In genomic region chr3:134605356-134605771, GRCm38 (mm10) we compare ENCODE assay signal across 9 mouse cellular contexts.
A peak's percentile ranks its signal among the peaks of the same experiment; 100 is the strongest.
DNase-seq lines count a peak whose midpoint lies in the region; ATAC-seq lines count a peak whose summit lies in the region.
"Had no signal": no experiment of that assay in that cellular context is flagged by ENCODE, and none has a peak within 500 bp of the region (broad histone marks: within the 10 kb centered on the region; RNA-seq: fewer than 3 reads in every experiment).

No protein-coding gene starts in this region.

- no peak overlapping the region for H3K4me3 ChIP-seq in embryonic facial prominence, embryonic 11.5 days (ENCODE audit: low read depth, low read length)
- no peak overlapping the region for H3K4me3 ChIP-seq in embryonic facial prominence, embryonic 10.5 days
- no peak overlapping the region for H3K4me3 ChIP-seq in forebrain, embryonic 16.5 days (replicated peaks; ENCODE audit: low read length)
- no peak overlapping the region for H3K4me3 ChIP-seq in midbrain, embryonic 12.5 days
- H3K4me3 ChIP-seq: myocyte had no signal

- no peaks in the 10 kb centered on the region for H3K27me3 ChIP-seq in embryonic facial prominence, embryonic 11.5 days (ENCODE audit: control insufficient read depth, insufficient read depth, low read length)
- no peaks in the 10 kb centered on the region for H3K27me3 ChIP-seq in embryonic facial prominence, embryonic 10.5 days (replicated peaks; ENCODE audit: low read depth, poor library complexity, severe bottlenecking)
- no peaks in the 10 kb centered on the region for H3K27me3 ChIP-seq in forebrain, embryonic 16.5 days (replicated peaks; ENCODE audit: control insufficient read depth, insufficient read depth, low read length)
- H3K27me3 ChIP-seq in midbrain, embryonic 12.5 days = no peaks in the 10 kb centered on the region

- no peak overlapping the region for H3K27ac ChIP-seq in embryonic facial prominence, embryonic 11.5 days (replicated peaks; ENCODE audit: low read depth, low read length)
- no peak overlapping the region for H3K27ac ChIP-seq in embryonic facial prominence, embryonic 10.5 days (replicated peaks)
- H3K27ac ChIP-seq in forebrain, embryonic 16.5 days (ENCODE audit: low read length) = no peak overlapping the region
- peak overlapping the region; percentile 35 for H3K27ac ChIP-seq in midbrain, embryonic 12.5 days (replicated peaks)

- WGBS in embryonic facial prominence, embryonic 11.5 days = 69% methylated on average over 6 of the region's 6 CpGs
- 76% methylated on average over 6 of the region's 6 CpGs for WGBS in embryonic facial prominence, embryonic 10.5 days
- 10% methylated on average over 6 of the region's 6 CpGs for WGBS in forebrain, embryonic 16.5 days
- WGBS in midbrain, embryonic 12.5 days = 38% methylated on average over 6 of the region's 6 CpGs

- ATAC-seq in embryonic facial prominence, embryonic 11.5 days (replicated peaks; ENCODE audit: insufficient number of reproducible peaks, low FRiP score, low TSS enrichment, low read depth) = peak; percentile 65
- peak; percentile 97 for ATAC-seq in forebrain, embryonic 16.5 days
- ATAC-seq in midbrain, embryonic 12.5 days (ENCODE audit: low FRiP score, low read depth) = peak; percentile 94

- H3K4me2 ChIP-seq in embryonic facial prominence, embryonic 11.5 days (ENCODE audit: low read depth, low read length) = no peak overlapping the region
- peak overlapping the region; percentile 12 for H3K4me2 ChIP-seq in forebrain, embryonic 16.5 days (ENCODE audit: low read length)
- H3K4me2 ChIP-seq in midbrain, embryonic 12.5 days (replicated peaks) = peak overlapping the region; percentile 10; the same call in 1 of the 2 replicates

- H3K36me3 ChIP-seq in embryonic facial prominence, embryonic 11.5 days (replicated peaks; ENCODE audit: control insufficient read depth, insufficient read depth, low read depth, low read length) = no peaks in the 10 kb centered on the region
- H3K36me3 ChIP-seq in embryonic facial prominence, embryonic 10.5 days (replicated peaks) = no peaks in the 10 kb centered on the region
- H3K36me3 ChIP-seq in forebrain, embryonic 16.5 days (ENCODE audit: control insufficient read depth, insufficient read depth) = no peaks in the 10 kb centered on the region
- no peaks in the 10 kb centered on the region for H3K36me3 ChIP-seq in midbrain, embryonic 12.5 days

- H3K9ac ChIP-seq in embryonic facial prominence, embryonic 11.5 days (replicated peaks; ENCODE audit: low read length) = no peak overlapping the region
- no peak overlapping the region for H3K9ac ChIP-seq in forebrain, embryonic 16.5 days (replicated peaks; ENCODE audit: low read depth, low read length)
- no peak overlapping the region for H3K9ac ChIP-seq in midbrain, embryonic 12.5 days (replicated peaks)

- no peaks in the 10 kb centered on the region for H3K4me1 ChIP-seq in embryonic facial prominence, embryonic 11.5 days (ENCODE audit: control insufficient read depth, insufficient read depth, low read length)
- H3K4me1 ChIP-seq in embryonic facial prominence, embryonic 10.5 days = 0 out of 2 replicates have a peak, but pooled peaks cover 4% of the 10 kb centered on the region
- H3K4me1 ChIP-seq in forebrain, embryonic 16.5 days (replicated peaks; ENCODE audit: control insufficient read depth, insufficient read depth, low read length) = peaks cover 5% of the 10 kb centered on the region
- H3K4me1 ChIP-seq in midbrain, embryonic 12.5 days = peaks cover 9% of the 10 kb centered on the region

- DNase-seq in embryonic facial prominence, embryonic 11.5 days (ENCODE audit: low spot score) = no peak
- DNase-seq in embryonic facial prominence, embryonic 10.5 days (ENCODE audit: low spot score) = no peak
- peak; percentile 56 for DNase-seq in MN1 (ENCODE audit: low spot score)
- no peak for DNase-seq in thymus, postnatal 25 days
- DNase-seq in layer of hippocampus, adult 18-20 months (ENCODE audit: low spot score in 2 of 2) = no peak
- DNase-seq in thymus, postnatal 4 days = no peak

- H3K9me3 ChIP-seq in embryonic facial prominence, embryonic 11.5 days (replicated peaks; ENCODE audit: control insufficient read depth, low read length) = no peaks in the 10 kb centered on the region
- H3K9me3 ChIP-seq in embryonic facial prominence, embryonic 10.5 days = no peaks in the 10 kb centered on the region
- H3K9me3 ChIP-seq in forebrain, embryonic 16.5 days (ENCODE audit: control insufficient read depth, low read length) = no peaks in the 10 kb centered on the region
- no peaks in the 10 kb centered on the region for H3K9me3 ChIP-seq in midbrain, embryonic 12.5 days
